Mouse (Mus musculus) cerebellum, adult 2 months (tissue): ENCODE data around the gene Serpina5. TPM values are rescaled to one million over a fixed set of nuclear protein-coding genes. Genes with fewer than 3 reads are reported as not detected.
A peak's percentile ranks its signal among the peaks of the same experiment; 100 is the strongest.

ENCODE experiments used
- DNase-seq, 2 experiments: peaks; one replicate each; pipeline ENCODE4 v3.0.0; 2021
- H3K27ac ChIP-seq: fragments of 200-500 bp; 2 replicates; pipeline ENCODE4 v1.5.1; 2012; ENCODE audit warnings: low read length, control low read depth, inconsistent platforms; ENCODE audit not compliant: insufficient read depth
- H3K27me3 ChIP-seq: fragments of 200-500 bp; 2 replicates; pipeline ENCODE4 v1.6.1; 2012; ENCODE audit warnings: inconsistent platforms, mild to moderate bottlenecking, low read length, moderate library complexity; ENCODE audit not compliant: control insufficient read depth, insufficient read depth
- H3K4me1 ChIP-seq: fragments of 200-500 bp; 2 replicates; pipeline ENCODE4 v1.6.1; 2011; ENCODE audit warnings: low read length; ENCODE audit not compliant: control insufficient read depth, insufficient read depth
- H3K4me3 ChIP-seq: fragments of 200-500 bp; replicated peaks from 2 replicates; pipeline ENCODE3; 2011; ENCODE audit warnings: mild to moderate bottlenecking, low read depth, low read length, control low read depth; ENCODE audit not compliant: insufficient read depth
- CTCF ChIP-seq: fragments of 200-500 bp; IDR thresholded peaks from 2 replicates; pipeline ENCODE4 v1.5.1; 2011; ENCODE audit warnings: low read depth, mild to moderate bottlenecking, control low read depth, low read length, moderate library complexity, borderline replicate concordance; ENCODE audit not compliant: insufficient read depth
- POLR2A ChIP-seq: fragments of 200-500 bp; IDR thresholded peaks from 2 replicates; pipeline ENCODE4 v1.6.1; 2011; ENCODE audit warnings: low read length, control low read depth, borderline replicate concordance; ENCODE audit not compliant: insufficient read depth
- WGBS: fragments of 180-500 bp; shearing (Covaris S2); methylation state at CpG from one replicate; pipeline ENCODE4 v1.1.7; 2018; 5-methylcytosine and 5-hydroxymethylcytosine counted together
- polyA plus RNA-seq: library from polyadenylated mRNA; depleted of rRNA; stranded (reverse); fragments of >200 nt; gene quantifications from 2 replicates; pipeline ENCODE4 v1.2.3, GENCODE M21; 2012; rRNA removed

Serpina5 gene
- not detected in 2 replicates for polyA plus RNA-seq

- Histone ChIP-seq H3K4me1 (no peaks in the 10 kb centered on the region), H3K27ac (no peak within 1 kb of the TSS), H3K4me3 (no peak within 1 kb of the TSS), H3K27me3 (no peaks in the 10 kb centered on the region)
- TF ChIP-seq CTCF = no peak
- TF ChIP-seq POLR2A = no peak
- 93% methylated on average over 6 of the region's 6 CpGs for WGBS
- DNase-seq = no peak
These were observed at the start of gene Serpina5 for GRCm38 (mm10) chr12:104100768-104101167. TSS of gene Serpina5 (plus strand) at chr12:104101113.

GRCm38 (mm10) chr12:104053995-104054394 is 46.9 kb upstream of the Serpina5 start:
- H3K4me3 ChIP-seq = no peak overlapping the region

GRCm38 (mm10) chr12:104055755-104056154 is 45.2 kb upstream of the Serpina5 start:
- H3K27ac ChIP-seq = no peak overlapping the region
- no peak overlapping the region for H3K4me3 ChIP-seq
- TF ChIP-seq CTCF = no peak
- TF ChIP-seq POLR2A = no peak
- 44% methylated on average over 8 of the region's 8 CpGs for WGBS
- peaks cover 6% of the 10 kb centered on the region; the same call in 1 of the 2 replicates for H3K4me1 ChIP-seq
- H3K27me3 ChIP-seq = no peaks in the 10 kb centered on the region
- no peak for DNase-seq

More at GRCm38 (mm10) chr12:104053995-104054394, 46.9 kb upstream of the Serpina5 start:
- Histone ChIP-seq H3K27ac (no peak overlapping the region), H3K27me3 (no peaks in the 10 kb centered on the region), H3K4me1 (peaks cover 6% of the 10 kb centered on the region; the same call in 1 of the 2 replicates)
- no peak for DNase-seq
- TF ChIP-seq CTCF (no peak), POLR2A (no peak)
- 74% methylated on average over 1 of the region's 1 CpGs for WGBS

GRCm38 (mm10) chr12:104057050-104057449 is 43.9 kb upstream of the Serpina5 start:
- Histone ChIP-seq H3K4me3 (no peak overlapping the region), H3K27ac (no peak overlapping the region), H3K4me1 (peaks cover 6% of the 10 kb centered on the region; the same call in 1 of the 2 replicates), H3K27me3 (no peaks in the 10 kb centered on the region)
- WGBS = 26% methylated on average over 4 of the region's 4 CpGs
- peak; percentile 51 to 52 for DNase-seq
- TF ChIP-seq CTCF (no peak), POLR2A (no peak)

- WGBS = 50% methylated on average over 7 of the region's 7 CpGs
These were observed 43.4 kb upstream of the Serpina5 start for GRCm38 (mm10) chr12:104057531-104057930.

GRCm38 (mm10) chr12:104060126-104060525 is 40.8 kb upstream of the Serpina5 start:
- Histone ChIP-seq H3K4me3 (no peak overlapping the region), H3K4me1 (peaks cover 6% of the 10 kb centered on the region; the same call in 1 of the 2 replicates), H3K27ac (no peak overlapping the region), H3K27me3 (no peaks in the 10 kb centered on the region)
- WGBS = 74% methylated on average over 6 of the region's 6 CpGs
- DNase-seq = no peak
- no peak for TF ChIP-seq CTCF

More at GRCm38 (mm10) chr12:104057531-104057930, 43.4 kb upstream of the Serpina5 start:
- peaks cover 6% of the 10 kb centered on the region; the same call in 1 of the 2 replicates for H3K4me1 ChIP-seq
- no peak for TF ChIP-seq POLR2A
- TF ChIP-seq CTCF = no peak
- H3K4me3 ChIP-seq = no peak overlapping the region
- no peaks in the 10 kb centered on the region for H3K27me3 ChIP-seq
- H3K27ac ChIP-seq = no peak overlapping the region
- DNase-seq = no peak

- no peak overlapping the region for H3K4me3 ChIP-seq
- no peaks in the 10 kb centered on the region for H3K27me3 ChIP-seq
- 0 out of 2 replicates have a peak, but pooled peaks cover 6% of the 10 kb centered on the region for H3K4me1 ChIP-seq
- DNase-seq = no peak
- TF ChIP-seq CTCF = no peak
- TF ChIP-seq POLR2A = no peak
- 63% methylated on average over 2 of the region's 2 CpGs for WGBS
- no peak overlapping the region for H3K27ac ChIP-seq
These were observed 39.1 kb upstream of the Serpina5 start for GRCm38 (mm10) chr12:104061862-104062261.

GRCm38 (mm10) chr12:104064532-104064931 is 36.4 kb upstream of the Serpina5 start:
- Histone ChIP-seq H3K27ac (no peak overlapping the region), H3K27me3 (no peaks in the 10 kb centered on the region), H3K4me3 (no peak overlapping the region), H3K4me1 (no peaks in the 10 kb centered on the region)
- WGBS = 25% methylated on average over 4 of the region's 4 CpGs
- no peak for TF ChIP-seq CTCF
- no peak for TF ChIP-seq POLR2A
- no peak for DNase-seq

- 62% methylated on average over 4 of the region's 4 CpGs for WGBS
- Histone ChIP-seq H3K27me3 (no peaks in the 10 kb centered on the region), H3K27ac (no peak overlapping the region), H3K4me1 (no peaks in the 10 kb centered on the region), H3K4me3 (no peak overlapping the region)
- no peak for DNase-seq
- TF ChIP-seq POLR2A = no peak
- no peak for TF ChIP-seq CTCF
These were observed 35.9 kb upstream of the Serpina5 start for GRCm38 (mm10) chr12:104064996-104065395.
